Mouse (Mus musculus) heart, embryonic 14.5 days (tissue): ENCODE measurements around the gene Zkscan2. TPM values are rescaled to one million over a fixed set of nuclear protein-coding genes. Genes with fewer than 3 reads are reported as not detected.

Source experiments
- ATAC-seq: fragments of 200-750 bp; cut with Nextera tagmentation; 2 replicates; pipeline ENCODE4 v1.8.0; 2017; ENCODE audit warnings: low read depth, moderate TSS enrichment; ENCODE audit not compliant: insufficient number of reproducible peaks, insufficient read depth, low FRiP score
- H3K27ac ChIP-seq, 2 experiments: fragments of 200-500 bp in 1 of 2; fragments of 300-500 bp in 1 of 2; sonication (generic) in 1 of 2; replicated peaks in 1 of 2; 2 replicates each; pipeline ENCODE4 v1.5.1; 2012 to 2014; ENCODE audit warnings: low read depth in 2 of 2, low read length in 2 of 2, control low read depth in 1 of 2, mild to moderate bottlenecking in 1 of 2, mixed read lengths in 1 of 2; ENCODE audit not compliant: control insufficient read depth in 1 of 2, insufficient read depth in 1 of 2
- H3K27me3 ChIP-seq: fragments of 300-500 bp; sonication (generic); 2 replicates; pipeline ENCODE4 v1.6.1; 2014; ENCODE audit warnings: mild to moderate bottlenecking, low read length, control low read depth; ENCODE audit not compliant: control insufficient read depth, insufficient read depth
- H3K36me3 ChIP-seq: fragments of 300-500 bp; sonication (generic); 2 replicates; pipeline ENCODE4 v1.6.1; 2014; ENCODE audit warnings: mild to moderate bottlenecking, control low read depth, low read length, mixed read lengths; ENCODE audit not compliant: control insufficient read depth, insufficient read depth
- H3K4me1 ChIP-seq, 2 experiments: fragments of 200-500 bp in 1 of 2; fragments of 300-500 bp in 1 of 2; sonication (generic) in 1 of 2; 2 replicates each; pipeline ENCODE4 v1.6.1; 2012 to 2014; ENCODE audit warnings: low read length in 2 of 2, control low read depth in 1 of 2, mixed read lengths in 1 of 2; ENCODE audit not compliant: control insufficient read depth in 2 of 2, insufficient read depth in 2 of 2
- H3K4me2 ChIP-seq: fragments of 300-500 bp; sonication (generic); 2 replicates; pipeline ENCODE4 v1.6.1; 2014; ENCODE audit warnings: mild to moderate bottlenecking, low read length
- H3K4me3 ChIP-seq, 2 experiments: fragments of 200-500 bp in 1 of 2; fragments of 300-500 bp in 1 of 2; sonication (generic) in 1 of 2; 2 replicates each; pipeline ENCODE4 v1.5.1; 2012 to 2014; ENCODE audit warnings: low read length in 2 of 2, mild to moderate bottlenecking in 2 of 2, control low read depth in 1 of 2, low read depth in 1 of 2, moderate library complexity in 1 of 2; ENCODE audit not compliant: control insufficient read depth in 1 of 2, insufficient read depth in 1 of 2
- H3K9ac ChIP-seq: fragments of 300-500 bp; sonication (generic); 2 replicates; pipeline ENCODE4 v1.6.1; 2014; ENCODE audit warnings: mild to moderate bottlenecking, low read length
- H3K9me3 ChIP-seq: fragments of 300-500 bp; sonication (generic); 2 replicates; pipeline ENCODE4 v1.6.1; 2016; ENCODE audit warnings: low read length, control low read depth; ENCODE audit not compliant: control insufficient read depth
- WGBS: fragments of 180-500 bp; shearing (Covaris S2); extraction: QIAGEN DNeasy Blood & Tissue Kit; methylation state at CpG from one replicate; pipeline ENCODE4 v1.1.7; 2014; 5-methylcytosine and 5-hydroxymethylcytosine counted together
- polyA plus RNA-seq: library from polyadenylated mRNA; unstranded; fragments of >200 nt; fragmentation: Nextera tagmentation; extraction: Ambion mirVana; gene quantifications from 2 replicates; pipeline ENCODE4 v1.2.1, GENCODE M21; 2014

The Zkscan2 gene
- polyA plus RNA-seq, 1 experiment from 2014 or later = 2.8 TPM

DNA sequence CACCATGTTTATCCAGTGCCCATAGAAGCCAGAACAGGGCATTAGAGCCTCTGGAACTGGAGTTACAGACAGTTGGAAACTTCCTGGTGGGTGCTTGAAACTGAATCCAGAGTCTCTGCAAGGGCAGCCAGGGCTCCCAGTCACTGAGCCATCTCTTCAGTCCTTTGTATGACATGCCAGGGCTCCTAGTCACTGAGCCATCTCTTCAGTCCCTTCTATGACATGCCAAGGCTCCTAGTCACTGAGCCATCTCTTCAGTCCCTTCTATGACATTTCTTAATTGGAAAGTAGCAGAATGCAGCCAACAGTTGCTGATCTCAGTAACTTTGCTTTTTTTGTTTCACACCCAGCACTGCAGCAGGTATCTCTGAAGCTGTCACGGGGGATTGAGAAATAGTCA is 58.2 kb downstream of the Zkscan2 start:
- H3K27ac ChIP-seq = no peak overlapping the region
- ATAC-seq = no peak
- no peak overlapping the region for H3K4me2 ChIP-seq
- peaks cover 7% of the 10 kb centered on the region; the same call in 1 of the 2 replicates for H3K9me3 ChIP-seq
- WGBS = 56% methylated on average over 1 of the region's 1 CpGs
- H3K9ac ChIP-seq = no peak overlapping the region
- H3K36me3 ChIP-seq = no peaks in the 10 kb centered on the region
- H3K4me3 ChIP-seq = no peak overlapping the region
- peaks cover 2 to 6% of the 10 kb centered on the region in 2 experiments; a peak in 2 of 4 replicates for H3K4me1 ChIP-seq
- H3K27me3 ChIP-seq = no peaks in the 10 kb centered on the region

GRCm38 (mm10) chr7:123431206-123431605 is 69.0 kb downstream of the Zkscan2 start:
- ATAC-seq = no peak
- Histone ChIP-seq H3K4me3 (no peak overlapping the region), H3K4me1 (no peaks in the 10 kb centered on the region), H3K27me3 (no peaks in the 10 kb centered on the region), H3K9ac (no peak overlapping the region), H3K9me3 (no peaks in the 10 kb centered on the region), H3K4me2 (no peak overlapping the region), H3K27ac (no peak overlapping the region), H3K36me3 (peaks cover 8% of the 10 kb centered on the region)
- WGBS = 64% methylated on average over 4 of the region's 4 CpGs

DNA sequence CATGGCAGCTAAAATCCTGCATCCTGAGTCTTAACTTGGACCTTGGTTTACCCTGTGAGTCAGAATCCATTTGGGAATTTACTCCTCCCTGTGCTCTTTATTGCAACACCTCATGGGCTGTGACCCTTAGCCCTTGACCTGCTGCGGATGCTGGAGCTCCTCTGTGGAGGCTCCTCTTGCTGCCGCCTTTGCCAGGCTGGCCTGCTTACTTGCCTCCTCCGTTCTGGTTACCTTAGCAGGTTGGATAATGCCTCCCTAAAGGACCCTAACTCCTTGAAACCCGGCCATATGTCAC is 69.9 kb downstream of the Zkscan2 start:
- Histone ChIP-seq H3K4me1 (peaks cover 4 to 8% of the 10 kb centered on the region in 2 experiments; a peak in 3 of 4 replicates), H3K4me2 (no peak overlapping the region), H3K27ac (no peak overlapping the region), H3K9ac (no peak overlapping the region), H3K4me3 (no peak overlapping the region), H3K27me3 (no peaks in the 10 kb centered on the region), H3K36me3 (peaks cover 8% of the 10 kb centered on the region), H3K9me3 (no peaks in the 10 kb centered on the region)
- no peak for ATAC-seq
- WGBS = 76% methylated on average over 4 of the region's 4 CpGs

- Histone ChIP-seq H3K27ac (no peak overlapping the region), H3K36me3 (peaks cover 8% of the 10 kb centered on the region), H3K9me3 (no peaks in the 10 kb centered on the region), H3K9ac (no peak overlapping the region), H3K4me3 (no peak overlapping the region), H3K27me3 (no peaks in the 10 kb centered on the region), H3K4me1 (peaks cover 5 to 13% of the 10 kb centered on the region in 2 experiments; a peak in 3 of 4 replicates), H3K4me2 (no peak overlapping the region)
- 79% methylated on average over 8 of the region's 8 CpGs for WGBS
- no peak for ATAC-seq
These were observed 70.4 kb downstream of the Zkscan2 start for GRCm38 (mm10) chr7:123429624-123430410.

Other genes starting within 250 kb of the Zkscan2 start
- 39.6 and 40.4 TPM in 2 replicates for gene Lcmt1, start 130.7 kb downstream of the Zkscan2 start, polyA plus RNA-seq
- 17.4 and 19.2 TPM in 2 replicates for gene Arhgap17, start 130.5 kb downstream of the Zkscan2 start, polyA plus RNA-seq
- gene Aqp8, start 38.2 kb downstream of the Zkscan2 start, polyA plus RNA-seq = 2.2 and 2.4 TPM in 2 replicates